Mouse (Mus musculus) lung, postnatal 25 days (tissue): ENCODE data around the gene Thoc3.

Source experiments
- DNase-seq: peaks from one replicate; pipeline ENCODE4 v3.0.0; 2022; ENCODE audit warnings: low spot score

Gene Thoc3

DNA sequence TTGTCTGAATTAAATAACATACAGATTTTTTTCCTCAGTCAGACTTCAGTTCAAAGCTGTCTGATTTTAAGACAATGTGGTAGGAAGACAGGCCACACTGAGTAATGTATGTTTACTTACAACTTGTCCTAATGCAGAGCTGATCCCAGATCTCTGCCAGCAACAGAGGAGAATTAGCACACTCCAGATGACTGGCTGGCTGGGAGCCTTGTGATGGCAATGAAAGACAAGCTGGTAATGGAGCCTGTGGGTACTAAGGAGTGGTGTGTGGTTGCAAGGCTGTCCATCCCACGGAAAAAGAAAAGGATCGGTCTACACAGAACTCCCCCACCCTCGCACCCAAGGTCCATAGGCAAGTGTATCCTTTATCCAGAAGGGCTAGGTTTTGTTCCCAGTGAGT lies 25.0 kb downstream of the Thoc3 start:
- DNase-seq: no peak

- DNase-seq: peak; percentile 56
Measured at GRCm38 (mm10) chr13:54439912-54440311, 28.7 kb downstream of the Thoc3 start.

GRCm38 (mm10) chr13:54438814-54439213 lies 29.8 kb downstream of the Thoc3 start:
- no peak for DNase-seq

GRCm38 (mm10) chr13:54437083-54437482 lies 31.6 kb downstream of the Thoc3 start:
- DNase-seq: no peak

GRCm38 (mm10) chr13:54436666-54437065 lies 32.0 kb downstream of the Thoc3 start:
- no peak for DNase-seq

- DNase-seq: no peak
Measured at GRCm38 (mm10) chr13:54431161-54431560, 37.5 kb downstream of the Thoc3 start.

DNA sequence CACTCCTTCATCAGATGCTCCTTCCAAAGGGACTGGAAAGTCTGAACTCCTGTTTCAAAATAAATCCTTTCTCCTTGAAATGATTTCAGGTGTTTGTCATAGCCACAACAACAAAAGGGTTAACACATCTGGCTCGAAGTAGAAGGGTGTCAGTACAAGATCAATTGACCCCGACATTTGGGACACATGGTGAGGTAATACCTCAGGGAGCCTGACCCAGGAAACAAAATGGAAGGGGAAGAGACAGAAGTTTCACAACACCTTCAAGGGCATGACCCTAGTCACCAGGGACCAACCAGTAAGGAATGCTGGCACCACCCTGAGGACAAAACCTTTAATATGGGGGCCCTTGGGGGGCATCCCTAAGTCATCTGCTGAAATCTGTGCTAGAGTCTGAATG lies 38.6 kb downstream of the Thoc3 start:
- no peak for DNase-seq

DNA sequence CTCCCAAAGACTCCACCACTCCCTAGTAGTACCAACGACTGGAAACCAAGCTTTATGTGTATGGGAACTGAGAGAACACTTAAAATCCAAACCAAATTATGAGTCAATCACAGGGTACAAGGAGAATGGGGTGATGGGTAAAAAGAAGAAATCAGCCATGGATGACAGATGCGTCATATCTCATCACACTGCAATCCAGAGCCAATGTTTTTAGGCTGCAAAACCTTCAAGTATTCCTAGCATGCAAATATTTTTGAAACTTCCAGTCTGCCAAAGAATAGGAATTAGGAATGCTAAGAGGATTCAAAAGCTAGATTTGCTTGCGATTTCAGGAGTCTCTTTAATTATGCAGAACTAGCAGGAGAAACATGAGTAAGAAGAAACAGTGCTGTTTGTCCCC lies 39.9 kb downstream of the Thoc3 start:
- peak; percentile 38 for DNase-seq

DNA sequence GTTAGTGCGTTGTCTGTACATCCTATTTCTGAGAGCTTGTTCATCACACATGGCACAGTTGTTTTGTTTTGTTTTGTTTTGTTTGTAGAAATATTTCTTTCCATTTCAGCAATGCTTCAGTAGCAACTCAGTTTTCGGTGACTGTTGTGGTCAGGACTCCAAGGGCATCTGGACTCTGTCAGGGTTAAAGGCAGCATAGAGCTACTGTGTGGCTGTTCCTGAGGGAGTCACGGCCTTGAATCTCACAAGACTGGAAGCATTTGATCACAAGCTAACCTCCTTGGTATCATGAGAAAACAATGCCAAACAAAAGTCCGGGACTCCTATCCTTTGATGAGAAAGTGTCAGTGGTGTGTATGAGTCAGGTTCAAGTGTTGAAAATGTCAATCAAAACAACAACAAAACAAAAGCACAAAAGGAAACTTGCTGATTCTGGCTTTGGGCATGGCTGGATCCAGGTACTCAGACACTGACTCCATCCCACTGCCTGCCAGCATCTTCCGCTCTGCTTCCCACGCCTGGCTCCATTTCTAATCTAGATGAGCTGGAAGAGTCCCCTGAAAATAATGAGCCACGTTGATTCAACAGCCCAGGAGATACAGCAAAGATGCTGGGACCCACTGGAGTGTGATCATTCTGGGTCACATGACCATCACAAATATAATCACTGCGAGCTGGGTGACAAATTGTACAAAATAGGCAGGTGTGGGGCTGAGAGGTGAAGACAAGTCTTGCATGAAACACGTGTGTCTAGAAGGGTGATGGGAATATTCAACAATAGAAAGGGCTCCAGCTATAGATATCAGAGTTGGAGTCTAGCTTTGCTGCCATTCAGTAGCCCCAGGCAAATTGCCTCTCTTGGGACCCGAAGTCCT lies 41.6 kb downstream of the Thoc3 start:
- no peak for DNase-seq

- DNase-seq: peak; percentile 65
Measured at GRCm38 (mm10) chr13:54425269-54425668, 43.4 kb downstream of the Thoc3 start.

DNA sequence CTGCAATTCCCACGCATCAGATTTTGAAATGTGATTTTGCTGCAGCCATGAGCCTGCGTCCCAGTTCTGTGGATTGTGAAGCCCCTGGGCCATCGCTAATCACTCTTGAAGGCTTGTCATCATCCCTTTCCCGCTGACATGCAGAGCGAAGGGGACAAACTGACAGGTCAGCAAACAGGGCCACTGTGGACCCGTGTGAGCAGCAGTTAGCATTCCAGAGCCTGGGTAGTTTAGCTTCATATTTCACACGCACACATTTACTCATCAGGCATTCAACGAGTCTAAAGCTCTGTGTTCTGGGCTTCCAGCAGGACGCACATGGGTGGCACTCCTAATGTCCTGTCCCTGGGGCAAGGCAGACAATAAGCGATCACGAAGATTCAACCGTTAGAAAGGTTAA lies 48.4 kb downstream of the Thoc3 start:
- no peak for DNase-seq

- DNase-seq: no peak
Measured at GRCm38 (mm10) chr13:54418781-54419327, 49.8 kb downstream of the Thoc3 start.

- DNase-seq: no peak
Measured at GRCm38 (mm10) chr13:54415059-54415458, 53.6 kb downstream of the Thoc3 start.

DNA sequence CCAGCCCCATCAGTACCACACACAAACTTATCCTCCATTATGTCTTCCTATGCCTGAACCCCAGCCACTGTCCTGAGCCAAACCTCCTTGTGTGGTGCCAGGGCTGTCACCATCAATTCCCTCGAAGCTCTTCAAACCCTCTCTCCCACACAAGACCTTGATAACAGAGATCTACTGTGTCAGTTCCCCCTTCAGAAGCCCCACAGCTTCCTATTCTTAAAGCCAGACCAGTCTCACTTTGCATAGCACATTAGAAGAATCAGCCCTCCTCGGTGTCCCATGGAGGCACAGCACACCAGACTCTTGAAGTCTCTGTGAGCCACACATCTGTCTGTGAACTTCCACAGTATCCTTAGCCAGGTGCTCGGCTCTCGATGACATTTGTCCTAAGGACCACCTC lies 55.9 kb downstream of the Thoc3 start:
- DNase-seq: no peak

- no peak for DNase-seq
Measured at GRCm38 (mm10) chr13:54412236-54412635, 56.4 kb downstream of the Thoc3 start.

GRCm38 (mm10) chr13:54411656-54412055 lies 57.0 kb downstream of the Thoc3 start:
- no peak for DNase-seq
